Mouse (Mus musculus) embryonic facial prominence, embryonic 10.5 days (tissue): ENCODE results near the gene Mettl24. TPM values are rescaled to one million over a fixed set of nuclear protein-coding genes. Genes with fewer than 3 reads are reported as not detected.

Experiments
- DNase-seq: peaks from one replicate; pipeline ENCODE4 v3.0.0-alpha.2; 2017; ENCODE audit warnings: low spot score
- H3K27ac ChIP-seq: fragments of 300-500 bp; sonication (generic); replicated peaks from 2 replicates; pipeline ENCODE4 v1.5.1; 2016; ENCODE audit warnings: mild to moderate bottlenecking
- H3K27me3 ChIP-seq: fragments of 300-500 bp; sonication (generic); replicated peaks from 2 replicates; pipeline ENCODE4 v1.6.1; 2016; ENCODE audit warnings: low read depth, mild to moderate bottlenecking; ENCODE audit not compliant: poor library complexity, severe bottlenecking
- H3K36me3 ChIP-seq: fragments of 300-500 bp; sonication (generic); replicated peaks from 2 replicates; pipeline ENCODE4 v1.6.1; 2016; ENCODE audit warnings: mild to moderate bottlenecking, moderate library complexity
- H3K4me1 ChIP-seq: fragments of 300-500 bp; sonication (generic); 2 replicates; pipeline ENCODE4 v1.6.1; 2016
- H3K4me3 ChIP-seq: fragments of 300-500 bp; sonication (generic); 2 replicates; pipeline ENCODE4 v1.5.1; 2016; ENCODE audit warnings: mild to moderate bottlenecking, moderate library complexity
- H3K9me3 ChIP-seq: fragments of 300-500 bp; sonication (generic); 2 replicates; pipeline ENCODE4 v1.6.1; 2016; ENCODE audit warnings: mild to moderate bottlenecking
- WGBS: fragments of 180-500 bp; shearing (Covaris S2); methylation state at CpG from one replicate; pipeline ENCODE4 v1.1.7; 2016; 5-methylcytosine and 5-hydroxymethylcytosine counted together
- polyA plus RNA-seq: library from polyadenylated mRNA; unstranded; fragments of >200 nt; fragmentation: Nextera tagmentation; extraction: Ambion mirVana; gene quantifications from 2 replicates; pipeline ENCODE4 v1.2.1, GENCODE M21; 2016

The Mettl24 gene
- polyA plus RNA-seq, 1 experiment from 2014 or later = 1.5 TPM

DNA sequence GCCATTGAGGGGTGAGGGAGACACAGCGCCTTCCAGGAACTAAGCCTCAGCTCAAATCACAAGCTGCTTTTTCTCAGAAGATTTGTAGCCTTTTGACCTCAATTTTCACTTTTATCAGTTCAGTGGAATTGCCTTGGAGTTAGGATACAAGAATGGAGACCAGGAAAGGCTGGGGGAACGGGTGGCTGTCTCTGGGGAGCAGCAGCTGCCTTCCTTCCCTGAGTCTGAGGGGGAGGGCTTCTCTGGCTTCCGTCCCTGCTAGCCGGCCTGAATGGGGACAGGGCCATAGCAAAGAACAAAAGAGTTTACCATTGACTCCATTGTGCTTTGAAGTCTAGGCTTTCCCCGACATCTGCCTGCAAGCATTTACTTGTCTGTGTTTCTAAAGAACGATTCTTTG, 41.3 kb downstream of the Mettl24 start:
- H3K27ac ChIP-seq = peak overlapping the region; percentile 71
- no peak for DNase-seq
- no peak overlapping the region for H3K4me3 ChIP-seq
- H3K27me3 ChIP-seq = no peaks in the 10 kb centered on the region
- 30% methylated on average over 6 of the region's 6 CpGs for WGBS
- no peaks in the 10 kb centered on the region for H3K36me3 ChIP-seq
- H3K4me1 ChIP-seq = peaks cover 41% of the 10 kb centered on the region
- H3K9me3 ChIP-seq = no peaks in the 10 kb centered on the region

DNA sequence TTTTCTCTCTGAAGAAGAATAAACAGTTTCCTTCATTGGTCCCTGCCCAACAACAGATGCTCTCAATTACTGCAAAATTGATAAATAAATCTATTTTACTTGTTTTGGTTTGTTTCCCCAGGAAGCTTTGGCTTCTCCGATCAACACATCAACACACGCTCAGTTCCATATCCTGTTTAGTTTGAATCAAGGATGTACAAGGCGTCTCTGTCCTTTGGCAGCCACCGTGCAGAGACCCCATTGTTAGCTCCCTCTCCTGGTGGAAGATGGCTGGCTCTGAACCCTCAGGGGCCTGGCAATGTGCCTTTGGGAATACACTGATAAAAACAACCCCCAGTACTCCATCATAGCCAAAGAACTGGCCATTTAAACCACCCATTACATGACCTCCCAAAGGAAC, 42.0 kb downstream of the Mettl24 start:
- peaks cover 41% of the 10 kb centered on the region for H3K4me1 ChIP-seq
- WGBS = 29% methylated on average over 4 of the region's 4 CpGs
- no peaks in the 10 kb centered on the region for H3K36me3 ChIP-seq
- no peak overlapping the region; the same call in 1 of the 2 replicates for H3K27ac ChIP-seq
- no peak for DNase-seq
- no peaks in the 10 kb centered on the region for H3K27me3 ChIP-seq
- no peaks in the 10 kb centered on the region for H3K9me3 ChIP-seq
- H3K4me3 ChIP-seq = no peak overlapping the region

DNA sequence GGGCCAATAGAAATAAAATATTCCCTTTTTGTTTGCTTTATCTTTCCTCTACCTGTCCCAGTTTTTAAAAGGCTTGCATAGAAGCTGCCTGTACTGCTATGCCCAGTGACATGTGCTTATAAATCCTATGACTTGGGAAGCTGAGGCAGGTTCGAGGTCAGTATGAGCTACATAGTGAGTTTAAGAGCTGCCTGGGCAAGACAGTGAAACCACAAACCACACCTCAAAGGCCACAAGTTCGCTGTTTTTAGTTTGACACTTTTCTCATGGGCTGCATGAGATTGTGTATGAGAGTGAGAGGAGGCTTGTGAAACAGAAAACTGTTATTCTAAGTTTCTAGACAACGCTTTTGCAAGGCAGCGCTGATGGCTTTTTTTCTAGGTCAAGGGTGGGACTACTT, 42.4 kb downstream of the Mettl24 start:
- H3K4me3 ChIP-seq = no peak overlapping the region
- no peaks in the 10 kb centered on the region for H3K27me3 ChIP-seq
- H3K36me3 ChIP-seq = no peaks in the 10 kb centered on the region
- 82% methylated on average over 4 of the region's 4 CpGs for WGBS
- peaks cover 41% of the 10 kb centered on the region for H3K4me1 ChIP-seq
- H3K9me3 ChIP-seq = no peaks in the 10 kb centered on the region
- H3K27ac ChIP-seq = no peak overlapping the region
- no peak for DNase-seq

DNA sequence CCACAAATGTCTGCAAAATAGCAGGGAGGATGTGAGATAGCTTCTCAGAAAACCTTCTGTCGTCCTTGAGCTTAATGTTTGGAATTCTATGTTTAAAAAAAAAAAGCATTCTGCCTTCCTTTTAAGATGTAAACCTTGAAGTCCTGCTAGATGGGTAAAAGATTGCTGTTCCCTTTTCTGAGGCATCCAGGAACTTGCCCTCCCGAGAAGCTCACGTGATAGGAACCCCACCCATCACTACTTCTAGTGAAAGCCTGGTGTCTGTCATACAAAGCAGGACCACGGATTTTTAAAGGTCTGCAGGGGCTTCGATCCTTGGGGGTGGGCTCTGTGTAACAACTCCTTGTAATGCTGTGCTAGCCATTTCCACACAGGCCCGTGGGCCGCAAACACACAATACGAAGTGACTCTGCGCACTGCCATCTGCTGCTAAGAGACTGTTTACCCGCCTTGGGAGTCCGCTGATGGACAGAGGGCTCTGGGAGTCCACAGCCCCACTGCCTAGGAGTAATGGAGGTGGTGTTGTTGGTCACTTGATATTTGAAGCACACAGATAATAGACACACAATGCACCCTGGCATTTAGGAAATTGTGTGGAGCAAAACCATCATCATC, 43.3 kb downstream of the Mettl24 start:
- Histone ChIP-seq H3K36me3 (no peaks in the 10 kb centered on the region), H3K27me3 (no peaks in the 10 kb centered on the region), H3K27ac (no peak overlapping the region; the same call in 1 of the 2 replicates), H3K9me3 (no peaks in the 10 kb centered on the region), H3K4me1 (peaks cover 41% of the 10 kb centered on the region), H3K4me3 (no peak overlapping the region)
- DNase-seq = peak; percentile 12
- 73% methylated on average over 11 of the region's 11 CpGs for WGBS

DNA sequence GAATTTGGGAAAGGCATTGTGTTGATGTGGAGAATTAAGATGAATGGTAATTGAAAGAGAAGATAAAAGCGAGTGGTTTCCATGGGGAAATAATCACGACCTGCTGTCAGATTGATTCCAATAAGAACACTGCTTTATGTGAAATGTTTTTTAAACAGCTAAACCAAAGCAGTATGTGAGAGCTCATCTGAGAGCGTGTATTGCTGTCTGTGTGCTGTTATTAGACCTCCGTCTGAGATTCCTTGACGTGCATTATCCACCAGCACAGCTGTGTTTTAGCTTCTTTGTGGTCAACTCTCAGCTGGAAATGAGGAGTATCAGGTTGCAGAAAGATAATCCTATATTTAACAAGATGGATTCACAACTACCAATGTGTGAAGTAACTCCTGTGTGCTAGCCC, 43.9 kb downstream of the Mettl24 start:
- 58% methylated on average over 5 of the region's 5 CpGs for WGBS
- Histone ChIP-seq H3K27ac (no peak overlapping the region), H3K4me1 (peaks cover 41% of the 10 kb centered on the region), H3K9me3 (no peaks in the 10 kb centered on the region), H3K4me3 (no peak overlapping the region), H3K36me3 (no peaks in the 10 kb centered on the region), H3K27me3 (no peaks in the 10 kb centered on the region)
- DNase-seq = peak; percentile 7

DNA sequence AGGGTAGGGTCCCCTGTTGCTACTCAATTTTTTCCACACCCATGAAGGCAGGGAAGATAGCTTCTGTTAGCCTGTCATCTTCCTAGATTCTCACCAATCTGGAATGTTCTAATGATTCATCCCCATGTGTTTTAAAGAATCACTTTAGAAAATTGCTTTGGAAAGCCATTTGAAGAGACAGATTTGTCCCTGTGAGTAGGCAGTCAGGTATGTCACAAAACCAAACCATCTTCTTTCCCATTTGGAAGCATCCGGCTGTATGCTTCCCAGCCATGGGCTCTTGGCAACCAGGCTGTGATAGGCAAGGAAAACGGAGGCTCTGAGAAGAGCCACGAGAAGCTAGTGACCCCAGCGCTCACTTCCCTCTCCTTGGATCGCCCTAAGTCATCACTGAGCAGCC, 47.1 kb downstream of the Mettl24 start:
- Histone ChIP-seq H3K9me3 (no peaks in the 10 kb centered on the region), H3K4me1 (peaks cover 29% of the 10 kb centered on the region), H3K27ac (no peak overlapping the region), H3K27me3 (no peaks in the 10 kb centered on the region), H3K36me3 (no peaks in the 10 kb centered on the region), H3K4me3 (no peak overlapping the region)
- WGBS = 80% methylated on average over 5 of the region's 5 CpGs
- no peak for DNase-seq

DNA sequence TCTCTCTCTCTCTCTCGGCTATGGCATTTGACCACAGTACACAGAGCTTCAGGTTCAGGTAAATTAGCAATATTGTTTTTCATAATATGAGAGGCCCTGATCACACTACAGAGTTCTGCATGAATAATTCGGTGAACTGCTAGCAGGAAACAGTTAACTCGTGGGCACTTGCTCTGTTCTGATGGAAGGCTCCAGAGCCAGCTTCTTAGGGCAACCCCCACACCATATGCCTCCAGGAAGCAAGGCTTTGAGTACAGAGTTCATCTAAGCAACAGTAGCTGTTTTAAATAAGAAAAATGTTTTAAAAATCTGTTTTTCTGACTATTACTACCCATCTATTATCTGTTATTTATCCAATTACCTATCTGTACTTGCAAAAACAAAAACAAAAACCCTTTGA, 50.2 kb downstream of the Mettl24 start:
- Histone ChIP-seq H3K4me3 (no peak overlapping the region), H3K36me3 (no peaks in the 10 kb centered on the region), H3K4me1 (peaks cover 17% of the 10 kb centered on the region), H3K27ac (no peak overlapping the region), H3K9me3 (no peaks in the 10 kb centered on the region), H3K27me3 (no peaks in the 10 kb centered on the region)
- no peak for DNase-seq
- whole genome bisulfite sequencing = 66% methylated on average over 3 of the region's 3 CpGs

DNA sequence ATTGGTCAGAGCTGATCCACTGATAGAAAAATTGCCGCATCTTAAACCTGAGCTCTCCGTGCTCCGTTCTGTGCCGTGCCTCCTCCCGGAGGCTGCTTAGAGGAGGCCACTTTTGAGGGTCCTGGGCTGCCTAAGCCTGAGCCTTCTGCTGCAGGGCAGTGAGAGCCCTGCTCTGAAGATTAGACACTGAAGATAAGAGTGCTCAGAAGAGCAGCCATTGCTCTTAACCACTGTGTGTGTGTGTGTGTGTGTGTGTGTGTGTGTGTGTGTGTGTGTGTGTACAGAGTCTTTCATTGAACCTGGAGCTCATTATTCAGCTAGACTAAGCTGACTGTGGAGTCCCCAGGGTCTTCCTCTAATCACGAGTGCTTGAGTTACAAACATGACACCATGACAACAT, 53.1 kb downstream of the Mettl24 start:
- H3K4me1 ChIP-seq = peaks cover 24% of the 10 kb centered on the region
- no peaks in the 10 kb centered on the region for H3K27me3 ChIP-seq
- H3K27ac ChIP-seq = no peak overlapping the region
- WGBS = 85% methylated on average over 6 of the region's 6 CpGs
- no peak overlapping the region for H3K4me3 ChIP-seq
- H3K9me3 ChIP-seq = no peaks in the 10 kb centered on the region
- no peak for DNase-seq
- H3K36me3 ChIP-seq = no peaks in the 10 kb centered on the region

DNA sequence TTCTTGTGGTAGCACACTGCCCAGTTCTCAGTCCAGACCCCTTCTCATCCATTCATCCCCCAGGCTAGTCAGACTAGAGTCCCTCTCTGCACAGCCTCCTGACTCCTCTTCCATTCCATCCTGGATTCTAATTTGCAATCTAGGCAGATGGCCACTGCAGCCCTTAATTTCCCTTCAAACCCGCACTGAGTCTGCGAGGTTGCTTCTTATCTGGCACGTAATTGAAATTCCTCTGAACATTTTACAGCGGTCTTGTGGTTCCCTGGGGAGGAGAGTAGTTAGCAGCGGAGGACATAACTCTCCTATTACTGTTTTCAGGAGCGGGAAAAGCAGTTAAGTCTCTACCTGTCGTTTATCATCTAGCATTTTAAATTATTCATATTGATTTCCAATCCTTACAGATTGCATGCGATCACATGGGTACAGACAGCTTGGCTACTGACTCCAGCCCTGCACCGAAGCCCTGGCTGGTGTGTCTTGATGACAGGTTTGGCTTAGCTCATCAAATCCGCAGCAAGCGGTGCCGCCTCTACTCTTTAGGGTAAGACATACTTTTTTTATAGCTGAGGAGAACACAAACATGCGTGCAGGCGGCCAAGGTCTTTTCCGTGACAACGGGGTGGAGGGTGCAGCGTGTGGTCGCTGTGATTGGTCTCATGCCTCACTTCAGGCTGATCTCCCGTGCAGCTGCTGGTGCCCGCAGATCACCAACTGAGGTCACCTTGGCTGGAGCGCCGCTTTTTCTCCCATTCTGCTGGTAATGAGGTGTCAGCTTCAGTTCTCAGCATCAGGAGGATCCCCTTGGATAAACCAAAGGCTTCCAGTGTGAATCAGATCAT, 54.4 kb downstream of the Mettl24 start:
- Histone ChIP-seq H3K4me3 (no peak overlapping the region), H3K36me3 (no peaks in the 10 kb centered on the region), H3K9me3 (no peaks in the 10 kb centered on the region), H3K27me3 (no peaks in the 10 kb centered on the region), H3K4me1 (peaks cover 26% of the 10 kb centered on the region), H3K27ac (no peak overlapping the region)
- 81% methylated on average over 22 of the region's 22 CpGs for whole genome bisulfite sequencing
- DNase-seq = no peak

DNA sequence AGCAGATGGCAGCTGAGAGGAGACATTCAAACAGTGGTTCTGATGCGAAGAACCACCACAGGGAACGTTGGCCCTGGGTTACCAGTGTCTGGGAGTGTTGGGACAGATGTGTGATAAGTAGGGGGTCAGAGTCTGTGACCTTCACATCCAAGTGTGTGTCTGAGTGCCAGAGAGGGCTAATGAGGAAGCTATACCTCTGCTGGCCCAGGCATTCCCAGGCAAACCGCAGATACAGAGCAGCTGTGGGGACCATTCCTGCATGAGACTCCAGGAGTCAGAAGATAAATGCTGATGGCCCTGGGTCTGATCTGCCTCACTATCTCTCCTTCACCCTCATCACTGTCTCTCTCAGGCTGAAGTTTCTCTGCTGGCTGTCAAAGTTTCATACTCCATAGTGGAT, 57.6 kb downstream of the Mettl24 start:
- Histone ChIP-seq H3K27me3 (no peaks in the 10 kb centered on the region), H3K9me3 (no peaks in the 10 kb centered on the region), H3K4me3 (no peak overlapping the region), H3K27ac (no peak overlapping the region), H3K36me3 (no peaks in the 10 kb centered on the region), H3K4me1 (peaks cover 18% of the 10 kb centered on the region)
- DNase-seq = no peak
- WGBS = 47% methylated on average over 3 of the region's 3 CpGs

DNA sequence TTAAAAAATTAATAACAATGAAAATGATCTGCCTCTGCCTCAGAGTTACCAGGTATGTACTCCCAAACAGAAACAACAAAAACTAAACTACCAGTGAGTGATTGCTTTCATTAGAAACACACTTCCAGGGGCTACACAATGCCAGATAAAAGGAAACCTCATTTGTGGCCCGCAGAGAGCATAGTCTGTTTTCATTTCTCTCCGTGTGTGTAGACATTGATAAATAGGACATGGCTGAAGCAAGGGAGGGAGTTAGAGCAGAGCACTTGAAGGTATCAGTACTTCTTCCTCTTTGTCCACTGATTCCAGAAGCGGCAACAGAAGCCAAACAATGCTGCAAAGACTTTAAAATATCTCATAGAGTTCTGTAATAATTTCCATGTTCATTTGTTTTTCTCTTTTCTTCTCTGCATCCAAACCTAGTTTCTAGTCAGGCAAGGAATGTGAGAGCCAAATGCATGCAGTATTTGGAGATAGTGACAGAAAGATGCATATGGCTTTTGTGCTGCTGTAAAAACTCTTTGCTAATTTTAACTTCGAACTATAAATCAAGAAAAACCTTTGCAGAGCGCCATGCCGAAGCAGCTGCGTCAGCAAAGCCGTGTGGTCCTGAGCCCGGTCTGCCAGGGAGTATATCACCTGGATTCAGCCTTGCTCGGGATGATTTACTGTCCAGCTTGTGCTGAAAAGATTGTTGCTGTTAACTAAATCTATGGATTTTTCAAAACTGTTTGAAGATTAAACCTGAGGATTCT, 67.4 kb downstream of the Mettl24 start:
- H3K4me1 ChIP-seq = peaks cover 12% of the 10 kb centered on the region
- H3K4me3 ChIP-seq = no peak overlapping the region
- 83% methylated on average over 10 of the region's 10 CpGs for WGBS
- no peaks in the 10 kb centered on the region for H3K9me3 ChIP-seq
- H3K36me3 ChIP-seq = no peaks in the 10 kb centered on the region
- no peak overlapping the region for H3K27ac ChIP-seq
- DNase-seq = no peak
- no peaks in the 10 kb centered on the region for H3K27me3 ChIP-seq

DNA sequence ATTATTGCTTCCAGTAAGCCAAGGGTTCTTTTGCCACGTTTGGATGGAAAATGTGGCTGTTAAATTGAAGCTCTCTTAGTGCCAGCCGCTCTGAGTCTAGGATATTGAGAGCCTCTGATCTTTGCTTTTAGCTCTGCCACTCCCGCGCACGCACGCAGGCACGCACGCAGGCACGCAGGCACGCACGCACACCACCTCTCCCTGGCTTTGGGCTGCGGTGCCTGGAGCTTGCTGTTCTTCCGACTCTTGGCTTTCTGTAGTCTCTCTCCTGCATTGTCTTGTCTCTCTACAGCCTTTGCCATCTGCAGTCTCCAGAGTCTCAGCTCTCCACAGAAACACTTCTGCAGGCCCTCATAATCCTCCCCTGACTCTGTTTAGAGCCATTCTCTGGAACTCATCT, 68.1 kb downstream of the Mettl24 start:
- WGBS = 82% methylated on average over 13 of the region's 13 CpGs
- Histone ChIP-seq H3K36me3 (no peaks in the 10 kb centered on the region), H3K4me3 (no peak overlapping the region), H3K27me3 (no peaks in the 10 kb centered on the region), H3K27ac (no peak overlapping the region), H3K9me3 (no peaks in the 10 kb centered on the region), H3K4me1 (peaks cover 12% of the 10 kb centered on the region)
- DNase-seq = no peak
